Mouse (Mus musculus): ENCODE measurements around the gene 4931414P19Rik.
"Not testable (repeated sequence)": the region's sequence is repeated elsewhere in the genome, so short reads cannot be mapped to it uniquely, and the experiment has no call there.

The 4931414P19Rik gene

GRCm38 (mm10) chr14:54624976-54625375 lies 19.2 kb upstream of the 4931414P19Rik start:
- DNase-seq, result no peak

- no peak for DNase-seq
Observed at GRCm38 (mm10) chr14:54623334-54623733, 17.5 kb upstream of the 4931414P19Rik start.

- no peak for DNase-seq
Observed at GRCm38 (mm10) chr14:54621133-54621532, 15.3 kb upstream of the 4931414P19Rik start, which contains the start of gene Psmb11. Gene Psmb11, plus strand, starts transcription at chr14:54621433.

GRCm38 (mm10) chr14:54617897-54618365 lies 12.1 kb upstream of the 4931414P19Rik start, which contains the start of gene Psmb5:
Gene Psmb5, minus strand, starts transcription at chr14:54618022.
- peak; percentile 91 for DNase-seq

GRCm38 (mm10) chr14:54617152-54617896 lies 11.5 kb upstream of the 4931414P19Rik start:
- peak; percentile 24 for DNase-seq

GRCm38 (mm10) chr14:54616226-54616825 lies 10.5 kb upstream of the 4931414P19Rik start:
- no peak for DNase-seq

- DNase-seq, result not testable (repeated sequence)
Observed at GRCm38 (mm10) chr14:54614130-54614529, 8.3 kb upstream of the 4931414P19Rik start.

- no peak for DNase-seq
Observed at GRCm38 (mm10) chr14:54610648-54611047, 4.9 kb upstream of the 4931414P19Rik start.

- DNase-seq, result peak; percentile 56
Observed at GRCm38 (mm10) chr14:54609962-54610361, 4.2 kb upstream of the 4931414P19Rik start.

GRCm38 (mm10) chr14:54609245-54609644 lies 3.5 kb upstream of the 4931414P19Rik start:
- DNase-seq, result peak; percentile 50

GRCm38 (mm10) chr14:54607226-54607625 lies 1.4 kb upstream of the 4931414P19Rik start:
- DNase-seq, result no peak

- peak; percentile 10 for DNase-seq
Observed at GRCm38 (mm10) chr14:54603686-54604085, 2.1 kb downstream of the 4931414P19Rik start.

- peak; percentile 99 for DNase-seq
Observed at GRCm38 (mm10) chr14:54603038-54603654, 2.6 kb downstream of the 4931414P19Rik start.

- DNase-seq, result peak; percentile 12
Observed at GRCm38 (mm10) chr14:54602613-54603012, 3.2 kb downstream of the 4931414P19Rik start.

- no peak for DNase-seq
Observed at GRCm38 (mm10) chr14:54601601-54602000, 4.2 kb downstream of the 4931414P19Rik start.

- no peak for DNase-seq
Observed at GRCm38 (mm10) chr14:54597084-54597483, 8.7 kb downstream of the 4931414P19Rik start.

- DNase-seq, result no peak
Observed at GRCm38 (mm10) chr14:54594631-54595414, 11.0 kb downstream of the 4931414P19Rik start.

GRCm38 (mm10) chr14:54594055-54594454 lies 11.7 kb downstream of the 4931414P19Rik start:
- no peak for DNase-seq

GRCm38 (mm10) chr14:54592319-54592934 lies 13.4 kb downstream of the 4931414P19Rik start:
- no peak for DNase-seq

GRCm38 (mm10) chr14:54591056-54591455 lies 14.7 kb downstream of the 4931414P19Rik start:
- DNase-seq, result no peak

- peak; percentile 88 for DNase-seq
Observed at GRCm38 (mm10) chr14:54583681-54584338, 22.0 kb downstream of the 4931414P19Rik start.

GRCm38 (mm10) chr14:54582536-54582935 lies 23.3 kb downstream of the 4931414P19Rik start:
- DNase-seq, result no peak
